ENCODE assay signal across 9 mouse cellular contexts in the genomic region with DNA sequence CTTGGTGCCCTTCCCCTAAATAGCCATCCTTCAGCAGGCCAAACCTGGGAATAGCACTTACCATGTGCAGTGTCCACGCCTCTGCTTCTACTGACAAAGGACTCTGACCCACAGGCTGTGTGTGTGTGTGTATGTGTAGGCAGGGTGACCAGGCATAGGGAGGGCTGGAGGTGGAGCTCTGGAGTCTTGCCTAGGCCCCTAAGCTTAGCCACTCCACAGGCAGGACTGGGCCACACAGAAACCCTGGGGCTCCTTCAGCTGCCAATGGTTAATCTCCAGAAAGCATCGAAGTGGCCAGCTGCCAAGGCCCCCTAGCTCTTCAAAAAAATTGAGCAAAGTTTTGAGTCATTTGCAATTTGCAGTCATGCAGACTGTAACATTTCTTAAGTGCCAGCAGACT. TPM values are rescaled to one million over a fixed set of nuclear protein-coding genes. Genes with fewer than 3 reads are reported as not detected.
A peak's percentile ranks its signal among the peaks of the same experiment; 100 is the strongest.
DNase-seq lines count a peak whose midpoint lies in the region; ATAC-seq and TF ChIP-seq lines count a peak whose summit lies in the region.
"Had no signal": no experiment of that assay in that cellular context is flagged by ENCODE, and none has a peak within 500 bp of the region (broad histone marks: within the 10 kb centered on the region; RNA-seq: fewer than 3 reads in every experiment).

No protein-coding gene starts in this region.

- DNase-seq in heart, postnatal 10 days = no peak
- peak; percentile 15 for DNase-seq in brain, embryonic 14.5 days (ENCODE audit: low read depth)
- DNase-seq in kidney, adult 8-10 months = peak; percentile 70 to 80
- DNase-seq in lung, postnatal 36 days = peak; percentile 18
- no peak for DNase-seq in thymus, postnatal 25 days
- no peak for DNase-seq in gastrocnemius, postnatal 25 days
- DNase-seq in left cerebral cortex, adult 11 months (ENCODE audit: low spot score) = no peak

- intact Hi-C loops in heart, postnatal 10 days (cut with DNase I) = no loop called here

- 0 out of 2 replicates have a peak, but pooled peaks cover 8% of the 10 kb centered on the region for H3K27me3 ChIP-seq in heart, embryonic 13.5 days (replicated peaks)

- no peak overlapping the region for H3K4me3 ChIP-seq in heart, embryonic 13.5 days

- 42% methylated on average over 2 of the region's 2 CpGs for whole genome bisulfite sequencing in heart, embryonic 13.5 days

- ATAC-seq in heart, embryonic 13.5 days (ENCODE audit: extremely low read depth, insufficient number of reproducible peaks, low FRiP score, low TSS enrichment) = 0 out of 2 replicates have a peak, but pooled peaks have one; percentile 49

- no peak for TF ChIP-seq CTCF in brain, embryonic 14.5 days (IDR thresholded peaks at IDR 0.05; ENCODE audit: borderline replicate concordance, extremely low read depth, insufficient read depth, insufficient read length)

- H3K9me3 ChIP-seq in heart, embryonic 13.5 days = no peaks in the 10 kb centered on the region
- H3K9me3 ChIP-seq: G1E had no signal

- peaks cover 44% of the 10 kb centered on the region for H3K4me1 ChIP-seq in heart, embryonic 13.5 days

- no peak overlapping the region for H3K9ac ChIP-seq in heart, embryonic 13.5 days

- H3K4me2 ChIP-seq in heart, embryonic 13.5 days = peak overlapping the region; percentile 22

- no peaks in the 10 kb centered on the region for H3K36me3 ChIP-seq in heart, embryonic 13.5 days

- no peak for TF ChIP-seq POLR2A in brain, embryonic 14.5 days (IDR thresholded peaks at IDR 0.05; ENCODE audit: borderline replicate concordance, extremely low read depth, insufficient read depth, insufficient read length, poor library complexity, severe bottlenecking)

- H3K27ac ChIP-seq in heart, embryonic 13.5 days (replicated peaks) = peak overlapping the region; percentile 56; the same call in 1 of the 2 replicates

RNA-seq across cellular contexts. Expression of a gene that starts 5.5 kb away (rescaled TPM):
- polyA plus RNA-seq in heart, embryonic 13.5 days (2015; fragmentation: Nextera tagmentation; extraction: Ambion mirVana) = 48.6 and 50.4 TPM in 2 replicates
- 10 to 100 TPM; 16.1 to 32.2 TPM for total RNA-seq in heart, postnatal 10 days (2021)
- polyA plus RNA-seq in brain, embryonic 14.5 days (2012; rRNA removed) = 26.4 and 43.9 TPM in 2 replicates
- total RNA-seq in gastrocnemius, postnatal 25 days (2021) = 10 to 100 TPM; 15.6 to 18.9 TPM

RNA-seq across cellular contexts. Expression of a gene that starts 41.5 kb away (rescaled TPM):
- 40.8 and 42.0 TPM in 2 replicates for polyA plus RNA-seq in heart, embryonic 13.5 days (2015; fragmentation: Nextera tagmentation; extraction: Ambion mirVana)
- 10 to 100 TPM; 28.1 to 30.4 TPM for total RNA-seq in heart, postnatal 10 days (2021)
- polyA plus RNA-seq in brain, embryonic 14.5 days (2012; rRNA removed) = 87.7 and 95.4 TPM in 2 replicates
- 10 to 100 TPM; 10.4 to 12.3 TPM for total RNA-seq in gastrocnemius, postnatal 25 days (2021)

Comparison
In these comparisons a context has a peak if more than half of its experiments do, and no peak if none do; other contexts are left out.
1. DNase-seq: peak in brain, embryonic 14.5 days (single experiment), kidney, adult 8-10 months (2 of 2) and lung, postnatal 36 days (single experiment); none in heart, postnatal 10 days (0 of 2), thymus, postnatal 25 days (single experiment), gastrocnemius, postnatal 25 days (single experiment) and left cerebral cortex, adult 11 months (single experiment).